Mouse (Mus musculus) brain, embryonic 14.5 days (tissue): ENCODE results near the gene Hist1h2be.

Source experiments
- CTCF ChIP-seq: fragments of 200-500 bp; IDR thresholded peaks from 2 replicates; pipeline ENCODE4 v1.5.1; 2012; ENCODE audit warnings: inconsistent platforms, mild to moderate bottlenecking, moderate library complexity, borderline replicate concordance; ENCODE audit not compliant: insufficient read depth, insufficient read length; ENCODE audit errors: extremely low read depth
- POLR2A ChIP-seq: fragments of 200-500 bp; IDR thresholded peaks from 2 replicates; pipeline ENCODE4 v1.6.1; 2012; ENCODE audit warnings: mild to moderate bottlenecking, inconsistent platforms, borderline replicate concordance; ENCODE audit not compliant: poor library complexity, insufficient read depth, insufficient read length, severe bottlenecking; ENCODE audit errors: extremely low read depth

GRCm38 (mm10) chr13:23586940-23587225 lies 34.0 kb downstream of the Hist1h2be start:
- TF ChIP-seq CTCF (no peak), POLR2A (no peak)
